Mouse (Mus musculus): Measurements from ENCODE around the gene Tapbp. TPM values are rescaled to one million over a fixed set of nuclear protein-coding genes. Genes with fewer than 3 reads are reported as not detected.

Tapbp gene
- polyA plus RNA-seq, 1 experiment from 2014 or later = 102 TPM

- no peak for TF ChIP-seq CTCF (IDR thresholded peaks at IDR 0.05; ENCODE audit: low read depth)
- 82% methylated on average over 18 of the region's 18 CpGs for WGBS
- H3K9me3 ChIP-seq (ENCODE audit: control insufficient read depth) = no peaks in the 10 kb centered on the region
- H3K4me3 ChIP-seq (ENCODE audit: low read depth, low read length) = no peak overlapping the region
- no peak overlapping the region for H3K4me2 ChIP-seq (replicated peaks; ENCODE audit: low read depth)
- ATAC-seq = no peak
- H3K27ac ChIP-seq (ENCODE audit: low read depth, low read length) = no peak overlapping the region
- no peaks in the 10 kb centered on the region for H3K27me3 ChIP-seq (replicated peaks; ENCODE audit: control insufficient read depth, insufficient read depth, low read length)
- H3K9ac ChIP-seq (ENCODE audit: low read depth, low read length) = no peak overlapping the region
- H3K36me3 ChIP-seq (ENCODE audit: control insufficient read depth, insufficient read depth) = peaks cover 38% of the 10 kb centered on the region
- no peaks in the 10 kb centered on the region; the same call in 1 of the 2 replicates for H3K4me1 ChIP-seq (replicated peaks; ENCODE audit: control insufficient read depth, insufficient read depth, low read length)
Measured at GRCm38 (mm10) chr17:33917656-33918292, 2.1 kb downstream of the Tapbp start.

- H3K36me3 ChIP-seq (ENCODE audit: control insufficient read depth, insufficient read depth) = peaks cover 32% of the 10 kb centered on the region
- H3K4me3 ChIP-seq (ENCODE audit: low read depth, low read length) = peak overlapping the region; percentile 85
- H3K27me3 ChIP-seq (replicated peaks; ENCODE audit: control insufficient read depth, insufficient read depth, low read length) = no peaks in the 10 kb centered on the region
- H3K9me3 ChIP-seq (ENCODE audit: control insufficient read depth) = no peaks in the 10 kb centered on the region
- TF ChIP-seq CTCF (IDR thresholded peaks at IDR 0.05; ENCODE audit: low read depth) = no peak
- no peak overlapping the region for H3K9ac ChIP-seq (ENCODE audit: low read depth, low read length)
- H3K4me2 ChIP-seq (replicated peaks; ENCODE audit: low read depth) = peak overlapping the region; percentile 96
- ATAC-seq = no peak
- peak overlapping the region; percentile 88; the same call in 1 of the 2 replicates for H3K27ac ChIP-seq (ENCODE audit: low read depth, low read length)
- 60% methylated on average over 37 of the region's 37 CpGs for WGBS
- H3K4me1 ChIP-seq (replicated peaks; ENCODE audit: control insufficient read depth, insufficient read depth, low read length) = no peaks in the 10 kb centered on the region; the same call in 1 of the 2 replicates
Measured at GRCm38 (mm10) chr17:33918293-33919203, 2.8 kb downstream of the Tapbp start.

- peak; percentile 48 for ATAC-seq
- Histone ChIP-seq H3K27me3 (replicated peaks; ENCODE audit: control insufficient read depth, insufficient read depth, low read length) (no peaks in the 10 kb centered on the region), H3K36me3 (ENCODE audit: control insufficient read depth, insufficient read depth) (peaks cover 21% of the 10 kb centered on the region), H3K9ac (ENCODE audit: low read depth, low read length) (peak overlapping the region; percentile 70), H3K4me1 (replicated peaks; ENCODE audit: control insufficient read depth, insufficient read depth, low read length) (no peaks in the 10 kb centered on the region; the same call in 1 of the 2 replicates), H3K9me3 (ENCODE audit: control insufficient read depth) (no peaks in the 10 kb centered on the region), H3K4me3 (ENCODE audit: low read depth, low read length) (peak overlapping the region; percentile 85), H3K4me2 (replicated peaks; ENCODE audit: low read depth) (peak overlapping the region; percentile 96), H3K27ac (ENCODE audit: low read depth, low read length) (peak overlapping the region; percentile 88)
- WGBS = under 1% methylated on average over 52 of the region's 52 CpGs
- peak; percentile 62 for TF ChIP-seq CTCF (IDR thresholded peaks at IDR 0.05; ENCODE audit: low read depth)
Measured at GRCm38 (mm10) chr17:33919351-33920281, 3.9 kb downstream of the Tapbp start.

GRCm38 (mm10) chr17:33920282-33921097 is 4.8 kb downstream of the Tapbp start:
- TF ChIP-seq CTCF (IDR thresholded peaks at IDR 0.05; ENCODE audit: low read depth) = peak; percentile 92
- Histone ChIP-seq H3K4me3 (ENCODE audit: low read depth, low read length) (peak overlapping the region; percentile 85), H3K4me1 (replicated peaks; ENCODE audit: control insufficient read depth, insufficient read depth, low read length) (no peaks in the 10 kb centered on the region; the same call in 1 of the 2 replicates)

GRCm38 (mm10) chr17:33921361-33921760 is 5.7 kb downstream of the Tapbp start:
- Histone ChIP-seq H3K27me3 (replicated peaks; ENCODE audit: control insufficient read depth, insufficient read depth, low read length) (no peaks in the 10 kb centered on the region), H3K4me2 (replicated peaks; ENCODE audit: low read depth) (no peak overlapping the region), H3K4me3 (ENCODE audit: low read depth, low read length) (no peak overlapping the region), H3K36me3 (ENCODE audit: control insufficient read depth, insufficient read depth) (peaks cover 32% of the 10 kb centered on the region), H3K4me1 (replicated peaks; ENCODE audit: control insufficient read depth, insufficient read depth, low read length) (no peaks in the 10 kb centered on the region; the same call in 1 of the 2 replicates), H3K9me3 (ENCODE audit: control insufficient read depth) (no peaks in the 10 kb centered on the region), H3K27ac (ENCODE audit: low read depth, low read length) (no peak overlapping the region), H3K9ac (ENCODE audit: low read depth, low read length) (no peak overlapping the region)
- ATAC-seq = no peak
- WGBS = 87% methylated on average over 7 of the region's 7 CpGs
- TF ChIP-seq CTCF (IDR thresholded peaks at IDR 0.05; ENCODE audit: low read depth) = no peak

More at GRCm38 (mm10) chr17:33920282-33921097, 4.8 kb downstream of the Tapbp start:
- ATAC-seq = peak; percentile 6; the same call in 1 of the 2 replicates
- WGBS = under 1% methylated on average over 36 of the region's 36 CpGs
- H3K27me3 ChIP-seq (replicated peaks; ENCODE audit: control insufficient read depth, insufficient read depth, low read length) = no peaks in the 10 kb centered on the region
- H3K9me3 ChIP-seq (ENCODE audit: control insufficient read depth) = no peaks in the 10 kb centered on the region
- peaks cover 23% of the 10 kb centered on the region for H3K36me3 ChIP-seq (ENCODE audit: control insufficient read depth, insufficient read depth)
- H3K4me2 ChIP-seq (replicated peaks; ENCODE audit: low read depth) = peak overlapping the region; percentile 96
- peak overlapping the region; percentile 70 for H3K9ac ChIP-seq (ENCODE audit: low read depth, low read length)
- H3K27ac ChIP-seq (ENCODE audit: low read depth, low read length) = peak overlapping the region; percentile 88

Measured in intestine, postnatal 0 days (tissue).